In genomic region chr5:148952419-148952818, GRCm38 (mm10) we compare ENCODE assay signal across 9 mouse cellular contexts. TPM values are rescaled to one million over a fixed set of nuclear protein-coding genes. Genes with fewer than 3 reads are reported as not detected.
DNase-seq lines count a peak whose midpoint lies in the region; ATAC-seq and TF ChIP-seq lines count a peak whose summit lies in the region.
"Had no signal": no experiment of that assay in that cellular context is flagged by ENCODE, and none has a peak within 500 bp of the region (broad histone marks: within the 10 kb centered on the region; RNA-seq: fewer than 3 reads in every experiment).

No protein-coding gene starts in this region.

- intact Hi-C loops in heart, adult 2 months (cut with DNase I) = loop anchor here (5.0 kb wide), 1 partner anchor 80 kb away; no protein-coding TSS in a partner anchor
- intact Hi-C loops in heart, postnatal 25 days (cut with DNase I) = no loop called here

- no peak for TF ChIP-seq POLR2A in heart, adult 2 months (IDR thresholded peaks at IDR 0.05; ENCODE audit: insufficient read depth, low read depth, low read length)
- no peak for TF ChIP-seq POLR2A in ES-Bruce4 (IDR thresholded peaks at IDR 0.05; ENCODE audit: insufficient read depth, low read length)

- H3K79me2 ChIP-seq in heart, adult 2 months (replicated peaks; ENCODE audit: control insufficient read depth, insufficient read depth, low read length) = no peaks in the 10 kb centered on the region

- H3K27ac ChIP-seq in heart, adult 2 months = no peak overlapping the region; the same call in 1 of the 2 replicates
- H3K27ac ChIP-seq in ES-Bruce4 (ENCODE audit: insufficient read depth, low read length) = no peak overlapping the region
- H3K27ac ChIP-seq in limb, embryonic 11.5 days (replicated peaks; ENCODE audit: low read depth, low read length) = no peak overlapping the region
- H3K27ac ChIP-seq: embryonic facial prominence, embryonic 12.5 days had no signal

- H3K36me3 ChIP-seq in heart, adult 2 months (ENCODE audit: control insufficient read depth, insufficient read depth, low read length) = no peaks in the 10 kb centered on the region
- no peaks in the 10 kb centered on the region for H3K36me3 ChIP-seq in ES-Bruce4 (ENCODE audit: control insufficient read depth, insufficient read depth, low read length, poor library complexity, severe bottlenecking)
- no peaks in the 10 kb centered on the region for H3K36me3 ChIP-seq in limb, embryonic 11.5 days (ENCODE audit: control insufficient read depth, insufficient read depth, low read length)
- H3K36me3 ChIP-seq: embryonic facial prominence, embryonic 12.5 days had no signal

- H3K27me3 ChIP-seq in heart, adult 2 months (ENCODE audit: control insufficient read depth, insufficient read depth, low read length) = no peaks in the 10 kb centered on the region
- H3K27me3 ChIP-seq in ES-Bruce4 (ENCODE audit: control insufficient read depth, insufficient read depth, low read length, poor library complexity, severe bottlenecking) = no peaks in the 10 kb centered on the region
- H3K27me3 ChIP-seq in limb, embryonic 11.5 days (ENCODE audit: control insufficient read depth, insufficient read depth, low read length) = no peaks in the 10 kb centered on the region
- H3K27me3 ChIP-seq: embryonic facial prominence, embryonic 12.5 days had no signal

- no peak overlapping the region for H3K9ac ChIP-seq in heart, adult 2 months (ENCODE audit: low read depth, low read length)
- no peak overlapping the region for H3K9ac ChIP-seq in ES-Bruce4 (ENCODE audit: low read depth, poor library complexity, severe bottlenecking)
- H3K9ac ChIP-seq in limb, embryonic 11.5 days (ENCODE audit: low read length) = no peak overlapping the region
- H3K9ac ChIP-seq: embryonic facial prominence, embryonic 12.5 days had no signal

- peaks cover 9% of the 10 kb centered on the region for H3K4me1 ChIP-seq in heart, adult 2 months (ENCODE audit: control insufficient read depth, insufficient read depth, low read length)
- peaks cover 3% of the 10 kb centered on the region for H3K4me1 ChIP-seq in ES-Bruce4 (ENCODE audit: control insufficient read depth, insufficient read depth, low read length)
- H3K4me1 ChIP-seq in limb, embryonic 11.5 days (ENCODE audit: control insufficient read depth, insufficient read depth, low read length) = no peaks in the 10 kb centered on the region

- DNase-seq in heart, adult 2 months = peak; percentile 25 to 60
- DNase-seq in heart, postnatal 25 days (ENCODE audit: low spot score) = no peak
- peak; percentile 66 for DNase-seq in 3T3-L1 (ENCODE audit: low read depth, low spot score)
- DNase-seq in limb, embryonic 11.5 days (ENCODE audit: low spot score) = peak; percentile 71
- DNase-seq in spleen, postnatal 4 days (ENCODE audit: low spot score in 2 of 2) = peak; percentile 64 to 86
- DNase-seq in left cerebral cortex, adult 18-20 months (ENCODE audit: low spot score in 2 of 2) = no peak
- DNase-seq in Muller cell, postnatal 12 days (ENCODE audit: inconsistent ontology term) = no peak

- H3K9me3 ChIP-seq in ES-Bruce4 (replicated peaks; ENCODE audit: control insufficient read depth, insufficient read depth, low read length, poor library complexity, severe bottlenecking) = no peaks in the 10 kb centered on the region
- no peaks in the 10 kb centered on the region for H3K9me3 ChIP-seq in limb, embryonic 11.5 days (ENCODE audit: control insufficient read depth, low read length)
- H3K9me3 ChIP-seq: embryonic facial prominence, embryonic 12.5 days had no signal

- ATAC-seq in limb, embryonic 11.5 days (ENCODE audit: insufficient number of reproducible peaks, low FRiP score, low TSS enrichment, low read depth) = no peak

- no peak overlapping the region for H3K4me3 ChIP-seq in heart, adult 2 months
- H3K4me3 ChIP-seq in ES-Bruce4 (ENCODE audit: low read depth, low read length) = no peak overlapping the region
- no peak overlapping the region for H3K4me3 ChIP-seq in limb, embryonic 11.5 days (ENCODE audit: low read depth, low read length)
- H3K4me3 ChIP-seq: embryonic facial prominence, embryonic 12.5 days had no signal

- peak; percentile 67 for TF ChIP-seq CTCF in heart, adult 2 months (IDR thresholded peaks at IDR 0.05)
- peak; percentile 75 for TF ChIP-seq CTCF in ES-Bruce4 (IDR thresholded peaks at IDR 0.05; ENCODE audit: low read depth, low read length)

- no peak overlapping the region for H3K4me2 ChIP-seq in limb, embryonic 11.5 days (ENCODE audit: low read depth, severe bottlenecking)
- H3K4me2 ChIP-seq: embryonic facial prominence, embryonic 12.5 days had no signal

- TF ChIP-seq EP300 in heart, adult 2 months (IDR thresholded peaks at IDR 0.05; ENCODE audit: insufficient read depth, low read depth, low read length) = no peak
- TF ChIP-seq EP300 in ES-Bruce4 (IDR thresholded peaks at IDR 0.05; ENCODE audit: insufficient read depth, low read depth, low read length) = no peak

- WGBS in heart, adult 2 months = 56% methylated on average over 6 of the region's 6 CpGs
- WGBS in limb, embryonic 11.5 days = 49% methylated on average over 6 of the region's 6 CpGs

RNA-seq across cellular contexts. Expression of gene Katnal1, which starts 23.3 kb away (rescaled TPM):
- total RNA-seq in heart, adult 2 months (2021) = 10 to 100 TPM in 1 of 2 experiments, 1 to 10 TPM in 1; 9.5 to 10.4 TPM
- polyA plus RNA-seq in heart, adult 2 months (2012; rRNA removed) = 4.8 and 8.7 TPM in 2 replicates
- total RNA-seq in heart, postnatal 25 days (2021) = 1 to 10 TPM; 9.2 to 9.9 TPM
- 10.3 and 10.5 TPM in 2 replicates for polyA plus RNA-seq in ES-Bruce4 (2011; ENCODE audit: insufficient read depth, insufficient read length, low read depth, missing spikeins)
- 23.1 and 24.2 TPM in 2 replicates for polyA plus RNA-seq in limb, embryonic 11.5 days (2014; fragmentation: Nextera tagmentation; extraction: Ambion mirVana)
- total RNA-seq in left cerebral cortex, adult 18-20 months (2021) = 10 to 100 TPM; 75.2 to 78.2 TPM

RNA-seq across cellular contexts. Expression of gene Gm42791, which starts 42.5 kb away (rescaled TPM):
- 1 to 10 TPM; 5.7 to 5.9 TPM for total RNA-seq in heart, adult 2 months (2021)
- not detected in 2 replicates for polyA plus RNA-seq in heart, adult 2 months (2012; rRNA removed)
- total RNA-seq in heart, postnatal 25 days (2021) = 1 to 10 TPM; 5.8 to 6.2 TPM
- 1.9 and 4.8 TPM in 2 replicates for polyA plus RNA-seq in ES-Bruce4 (2011; ENCODE audit: insufficient read depth, insufficient read length, low read depth, missing spikeins)
- polyA plus RNA-seq in limb, embryonic 11.5 days (2014; fragmentation: Nextera tagmentation; extraction: Ambion mirVana) = 1.9 TPM in 1 of 2 replicates, not detected in the other
- total RNA-seq in left cerebral cortex, adult 18-20 months (2021) = 10 to 100 TPM; 31.6 to 40.1 TPM

Comparison
In these comparisons a context has a peak if more than half of its experiments do, and no peak if none do; other contexts are left out.
1. DNase-seq: peak in heart, adult 2 months (2 of 2), 3T3-L1 (single experiment), limb, embryonic 11.5 days (single experiment) and spleen, postnatal 4 days (2 of 2); none in heart, postnatal 25 days (single experiment), left cerebral cortex, adult 18-20 months (0 of 2) and Muller cell, postnatal 12 days (single experiment).
2. RNA of gene Katnal1, which starts 23.3 kb away (total RNA-seq): 75.2 to 78.2 TPM in left cerebral cortex, adult 18-20 months; 9.5 to 10.4 TPM in heart, adult 2 months and 9.2 to 9.9 TPM in heart, postnatal 25 days; every median in the first group is over 4 times any median in the second.
3. RNA of gene Gm42791, which starts 42.5 kb away (total RNA-seq): 31.6 to 40.1 TPM in left cerebral cortex, adult 18-20 months; 5.8 to 6.2 TPM in heart, postnatal 25 days and 5.7 to 5.9 TPM in heart, adult 2 months; every median in the first group is over 4 times any median in the second.